Mouse (Mus musculus) large intestine, adult 2 months (tissue): ENCODE results near the gene Nr6a1. TPM values are rescaled to one million over a fixed set of nuclear protein-coding genes. Genes with fewer than 3 reads are reported as not detected.

Experiments
- DNase-seq: peaks from one replicate; pipeline ENCODE4 v3.0.0-alpha.2; 2012; ENCODE audit warnings: low read depth, low spot score
- WGBS: fragments of 180-500 bp; shearing (Covaris S2); methylation state at CpG from one replicate; pipeline ENCODE4 v1.1.7; 2018; 5-methylcytosine and 5-hydroxymethylcytosine counted together
- polyA plus RNA-seq: library from polyadenylated mRNA; depleted of rRNA; stranded (reverse); fragments of >200 nt; gene quantifications from 2 replicates; pipeline ENCODE4 v1.2.3, GENCODE M21; 2012; rRNA removed

Nr6a1 gene
- 5.2 and 9.9 TPM in 2 replicates for polyA plus RNA-seq

- WGBS, result 2% methylated on average over 19 of the region's 19 CpGs
- DNase-seq, result no peak
These were observed at the start of gene Nr6a1 for GRCm38 (mm10) chr2:38927115-38927979. Gene Nr6a1, minus strand, starts transcription at chr2:38927688.

GRCm38 (mm10) chr2:38975941-38976805 lies 48.7 kb upstream of the Nr6a1 start:
- 78% methylated on average over 21 of the region's 21 CpGs for WGBS
- no peak for DNase-seq

GRCm38 (mm10) chr2:38975181-38975580 lies 47.7 kb upstream of the Nr6a1 start:
- no peak for DNase-seq
- WGBS, result 86% methylated on average over 3 of the region's 3 CpGs

GRCm38 (mm10) chr2:38974171-38974570 lies 46.7 kb upstream of the Nr6a1 start:
- 60% methylated on average over 2 of the region's 2 CpGs for WGBS
- DNase-seq, result no peak

GRCm38 (mm10) chr2:38973701-38974100 lies 46.2 kb upstream of the Nr6a1 start:
- WGBS, result 51% methylated on average over 7 of the region's 7 CpGs
- DNase-seq, result no peak

GRCm38 (mm10) chr2:38973223-38973622 lies 45.7 kb upstream of the Nr6a1 start:
- no peak for DNase-seq
- 31% methylated on average over 2 of the region's 2 CpGs for WGBS

- 33% methylated on average over 5 of the region's 5 CpGs for WGBS
- no peak for DNase-seq
These were observed 42.6 kb upstream of the Nr6a1 start for GRCm38 (mm10) chr2:38970057-38970456.

- 84% methylated on average over 2 of the region's 2 CpGs for WGBS
These were observed 42.2 kb upstream of the Nr6a1 start for GRCm38 (mm10) chr2:38969650-38970049.

GRCm38 (mm10) chr2:38964198-38964597 lies 36.7 kb upstream of the Nr6a1 start:
- DNase-seq, result no peak
- WGBS, result 28% methylated on average over 4 of the region's 4 CpGs

More at GRCm38 (mm10) chr2:38969650-38970049, 42.2 kb upstream of the Nr6a1 start:
- DNase-seq, result no peak

GRCm38 (mm10) chr2:38957671-38958223 lies 30.3 kb upstream of the Nr6a1 start:
- DNase-seq, result no peak
- WGBS, result 78% methylated on average over 5 of the region's 5 CpGs

- 71% methylated on average over 2 of the region's 2 CpGs for WGBS
- no peak for DNase-seq
These were observed 28.6 kb upstream of the Nr6a1 start for GRCm38 (mm10) chr2:38956062-38956461.

- WGBS, result 80% methylated on average over 5 of the region's 5 CpGs
- no peak for DNase-seq
These were observed 25.8 kb upstream of the Nr6a1 start for GRCm38 (mm10) chr2:38953152-38953883.

- WGBS, result 30% methylated on average over 7 of the region's 7 CpGs
- DNase-seq, result peak; percentile 51
These were observed 22.8 kb upstream of the Nr6a1 start for GRCm38 (mm10) chr2:38950281-38950719.

- WGBS, result 60% methylated on average over 7 of the region's 7 CpGs
- DNase-seq, result no peak
These were observed 20.1 kb upstream of the Nr6a1 start for GRCm38 (mm10) chr2:38947566-38947965.

- WGBS, result 58% methylated on average over 3 of the region's 3 CpGs
- no peak for DNase-seq
These were observed 17.1 kb upstream of the Nr6a1 start for GRCm38 (mm10) chr2:38944460-38945161.

- WGBS, result 41% methylated on average over 2 of the region's 2 CpGs
These were observed 16.5 kb upstream of the Nr6a1 start for GRCm38 (mm10) chr2:38943977-38944376.

GRCm38 (mm10) chr2:38943161-38943560 lies 15.7 kb upstream of the Nr6a1 start:
- WGBS, result 79% methylated on average over 5 of the region's 5 CpGs
- DNase-seq, result no peak

More at GRCm38 (mm10) chr2:38943977-38944376, 16.5 kb upstream of the Nr6a1 start:
- DNase-seq, result no peak

- no peak for DNase-seq
- WGBS, result 65% methylated on average over 2 of the region's 2 CpGs
These were observed 14.4 kb upstream of the Nr6a1 start for GRCm38 (mm10) chr2:38941898-38942297.

- 68% methylated on average over 14 of the region's 14 CpGs for WGBS
These were observed 13.9 kb upstream of the Nr6a1 start for GRCm38 (mm10) chr2:38941426-38941825.

More at GRCm38 (mm10) chr2:38941426-38941825, 13.9 kb upstream of the Nr6a1 start:
- no peak for DNase-seq
